Mouse (Mus musculus) forebrain, embryonic 15.5 days (tissue): ENCODE results near the gene Vmn1r176. TPM values are rescaled to one million over a fixed set of nuclear protein-coding genes. Genes with fewer than 3 reads are reported as not detected.
"Not testable (repeated sequence)": the region's sequence is repeated elsewhere in the genome, so short reads cannot be mapped to it uniquely, and the experiment has no call there.

Experiments
- ATAC-seq: fragments of 200-750 bp; cut with Nextera tagmentation; replicated peaks from 2 replicates; pipeline ENCODE4 v1.8.0; 2017; ENCODE audit warnings: mild to moderate bottlenecking, moderate TSS enrichment, moderate library complexity
- H3K27ac ChIP-seq: fragments of 300-500 bp; sonication (generic); replicated peaks from 2 replicates; pipeline ENCODE4 v1.5.1; 2015; ENCODE audit warnings: mild to moderate bottlenecking, inconsistent platforms
- H3K27me3 ChIP-seq: fragments of 300-500 bp; sonication (generic); 2 replicates; pipeline ENCODE4 v1.6.1; 2015; ENCODE audit warnings: inconsistent platforms
- H3K36me3 ChIP-seq: fragments of 300-500 bp; sonication (generic); 2 replicates; pipeline ENCODE4 v1.6.1; 2015; ENCODE audit warnings: mild to moderate bottlenecking, inconsistent platforms
- H3K4me1 ChIP-seq: fragments of 300-500 bp; sonication (generic); 2 replicates; pipeline ENCODE4 v1.6.1; 2015; ENCODE audit warnings: inconsistent platforms
- H3K4me2 ChIP-seq: fragments of 300-500 bp; sonication (generic); replicated peaks from 2 replicates; pipeline ENCODE4 v1.6.1; 2015; ENCODE audit warnings: mild to moderate bottlenecking, inconsistent platforms
- H3K4me3 ChIP-seq: fragments of 300-500 bp; sonication (generic); 2 replicates; pipeline ENCODE4 v1.5.1; 2015; ENCODE audit warnings: mild to moderate bottlenecking, inconsistent platforms
- H3K9ac ChIP-seq: fragments of 300-500 bp; sonication (generic); replicated peaks from 2 replicates; pipeline ENCODE4 v1.6.1; 2015; ENCODE audit warnings: mild to moderate bottlenecking, inconsistent platforms
- H3K9me3 ChIP-seq: fragments of 300-500 bp; sonication (generic); 2 replicates; pipeline ENCODE4 v1.6.1; 2016; ENCODE audit warnings: inconsistent platforms
- WGBS: fragments of 180-500 bp; shearing (Covaris S2); methylation state at CpG from one replicate; pipeline ENCODE4 v1.1.7; 2015; ENCODE audit warnings: mixed read lengths; 5-methylcytosine and 5-hydroxymethylcytosine counted together
- polyA plus RNA-seq: library from polyadenylated mRNA; unstranded; fragments of >200 nt; fragmentation: Nextera tagmentation; extraction: Ambion mirVana; gene quantifications from 2 replicates; pipeline ENCODE4 v1.2.1, GENCODE M21; 2015

Vmn1r176 gene
- not detected in 2 replicates for polyA plus RNA-seq

GRCm38 (mm10) chr7:23837272-23837671 lies at the start of gene Vmn1r176:
Gene Vmn1r176, minus strand, starts transcription at chr7:23837372.
- H3K9me3 ChIP-seq, H3K36me3 ChIP-seq, H3K9ac ChIP-seq, ATAC-seq, H3K4me1 ChIP-seq, H3K4me2 ChIP-seq, H3K27me3 ChIP-seq, H3K4me3 ChIP-seq, H3K27ac ChIP-seq: not testable (repeated sequence)
- WGBS: no CpG with 5 or more reads among the region's 1 CpGs

DNA sequence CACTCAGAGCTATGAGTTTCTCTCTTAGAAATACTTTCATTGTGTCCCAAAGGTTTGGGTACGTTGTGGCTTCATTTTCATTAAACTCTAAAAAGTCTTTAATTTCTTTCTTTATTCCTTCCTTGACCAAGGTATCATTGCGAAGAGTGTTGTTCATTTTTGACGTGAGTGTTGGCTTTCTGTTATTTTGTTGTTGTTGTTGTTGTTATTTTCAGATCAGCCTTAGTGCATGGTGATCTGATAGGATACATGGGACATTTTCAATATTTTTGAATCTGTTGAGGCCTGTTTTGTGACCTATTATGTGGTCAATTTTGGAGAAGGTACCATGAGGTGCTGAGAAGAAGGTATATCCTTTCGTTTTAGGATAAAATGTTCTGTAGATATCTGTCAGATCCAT lies 39.7 kb upstream of the Vmn1r176 start:
- not testable (repeated sequence) for H3K9me3 ChIP-seq, H3K36me3 ChIP-seq, H3K27ac ChIP-seq, H3K4me1 ChIP-seq, H3K4me3 ChIP-seq, H3K4me2 ChIP-seq, H3K9ac ChIP-seq, ATAC-seq, H3K27me3 ChIP-seq
- WGBS: 72% methylated on average over 4 of the region's 4 CpGs

GRCm38 (mm10) chr7:23866349-23866748 lies 29.2 kb upstream of the Vmn1r176 start, which contains the start of gene Vmn1r177:
Gene Vmn1r177, minus strand, starts transcription at chr7:23866449.
- not testable (repeated sequence) for H3K4me2 ChIP-seq, H3K27ac ChIP-seq, H3K36me3 ChIP-seq, H3K9me3 ChIP-seq, H3K9ac ChIP-seq, H3K4me3 ChIP-seq, ATAC-seq, H3K27me3 ChIP-seq, H3K4me1 ChIP-seq
- WGBS: 18% methylated on average over 1 of the region's 1 CpGs

GRCm38 (mm10) chr7:23810543-23810942 lies 26.6 kb downstream of the Vmn1r176 start, which contains the start of gene Vmn1r175:
Gene Vmn1r175, minus strand, starts transcription at chr7:23810643.
- not testable (repeated sequence) for H3K4me1 ChIP-seq, H3K9ac ChIP-seq, H3K27ac ChIP-seq, H3K36me3 ChIP-seq, H3K4me2 ChIP-seq, H3K27me3 ChIP-seq, H3K9me3 ChIP-seq, H3K4me3 ChIP-seq, ATAC-seq

- H3K4me1 ChIP-seq: no peaks in the 10 kb centered on the region
- H3K27ac ChIP-seq: no peak overlapping the region
- WGBS: 91% methylated on average over 6 of the region's 6 CpGs
- ATAC-seq: no peak
- H3K4me3 ChIP-seq: no peak overlapping the region
- no peak overlapping the region for H3K9ac ChIP-seq
- H3K27me3 ChIP-seq: no peaks in the 10 kb centered on the region
- no peak overlapping the region for H3K4me2 ChIP-seq
- H3K9me3 ChIP-seq: peaks cover 38% of the 10 kb centered on the region
- no peaks in the 10 kb centered on the region for H3K36me3 ChIP-seq
These were observed 52.6 kb downstream of the Vmn1r176 start for GRCm38 (mm10) chr7:23784526-23784925.

Other genes with a start within 250 kb of the Vmn1r176 start
- gene Vmn1r170, start 231.2 kb downstream of the Vmn1r176 start, polyA plus RNA-seq: not detected in 2 replicates
- not detected in 2 replicates for gene Vmn1r171, start 206.7 kb downstream of the Vmn1r176 start, polyA plus RNA-seq
- gene Vmn1r172, start 179.1 kb downstream of the Vmn1r176 start, polyA plus RNA-seq: not detected in 2 replicates
- gene Vmn1r173, start 136.7 kb downstream of the Vmn1r176 start, polyA plus RNA-seq: not detected in 2 replicates
- not detected in 2 replicates for gene Vmn1r174, start 85.1 kb downstream of the Vmn1r176 start, polyA plus RNA-seq
- gene Vmn1r175, start 26.7 kb downstream of the Vmn1r176 start, polyA plus RNA-seq: not detected in 2 replicates
- gene Vmn1r177, start 29.1 kb upstream of the Vmn1r176 start, polyA plus RNA-seq: not detected in 2 replicates
- gene Vmn1r178, start 54.6 kb upstream of the Vmn1r176 start, polyA plus RNA-seq: not detected in 2 replicates
- gene Vmn1r179, start 89.6 kb upstream of the Vmn1r176 start, polyA plus RNA-seq: not detected in 2 replicates
- gene Vmn1r180, start 113.3 kb upstream of the Vmn1r176 start, polyA plus RNA-seq: not detected in 2 replicates
- gene Vmn1r181, start 137.2 kb upstream of the Vmn1r176 start, polyA plus RNA-seq: not detected in 2 replicates
- gene V1rd19, start 164.3 kb upstream of the Vmn1r176 start, polyA plus RNA-seq: not detected in 2 replicates
- not detected in 2 replicates for gene Vmn1r183, start 215.9 kb upstream of the Vmn1r176 start, polyA plus RNA-seq
- gene Zfp180, start 244.6 kb upstream of the Vmn1r176 start, polyA plus RNA-seq: 35.9 and 39.5 TPM in 2 replicates